Mouse (Mus musculus) cortical plate, adult 2 months (tissue): ENCODE measurements around the gene Bdp1.
"Not testable (repeated sequence)": the region's sequence is repeated elsewhere in the genome, so short reads cannot be mapped to it uniquely, and the experiment has no call there.

ENCODE experiments used
- CTCF ChIP-seq: fragments of 200-500 bp; IDR thresholded peaks from 2 replicates; pipeline ENCODE4 v1.5.1; 2011; ENCODE audit warnings: mild to moderate bottlenecking, control low read depth, low read length; ENCODE audit not compliant: insufficient read depth; ENCODE audit errors: extremely low read depth
- POLR2A ChIP-seq: fragments of 200-500 bp; IDR thresholded peaks from 2 replicates; pipeline ENCODE4 v1.6.1; 2011; ENCODE audit warnings: mild to moderate bottlenecking, low read length, control low read depth; ENCODE audit not compliant: insufficient read depth; ENCODE audit errors: extremely low read depth

GRCm38 (mm10) chr13:100057738-100058137, 46.1 kb downstream of the Bdp1 start:
- not testable (repeated sequence) for TF ChIP-seq CTCF, POLR2A
